Mouse (Mus musculus): Measurements from ENCODE around the gene Adgra3.

The Adgra3 gene

GRCm38 (mm10) chr5:50031288-50031687 lies 27.5 kb downstream of the Adgra3 start:
- no peak for DNase-seq

GRCm38 (mm10) chr5:50029662-50030061 lies 29.1 kb downstream of the Adgra3 start:
- no peak for DNase-seq

- DNase-seq: no peak
Measured at GRCm38 (mm10) chr5:50027561-50027960, 31.2 kb downstream of the Adgra3 start.

GRCm38 (mm10) chr5:50027001-50027400 lies 31.8 kb downstream of the Adgra3 start:
- DNase-seq: no peak

- no peak for DNase-seq
Measured at GRCm38 (mm10) chr5:50026148-50026547, 32.7 kb downstream of the Adgra3 start.

- DNase-seq: no peak
Measured at GRCm38 (mm10) chr5:50024097-50024496, 34.7 kb downstream of the Adgra3 start.

GRCm38 (mm10) chr5:50015987-50016587 lies 42.7 kb downstream of the Adgra3 start:
- no peak for DNase-seq

GRCm38 (mm10) chr5:50015147-50015697 lies 43.6 kb downstream of the Adgra3 start:
- no peak for DNase-seq

- no peak for DNase-seq
Measured at GRCm38 (mm10) chr5:50014658-50015057, 44.1 kb downstream of the Adgra3 start.

GRCm38 (mm10) chr5:50013965-50014364 lies 44.8 kb downstream of the Adgra3 start:
- no peak for DNase-seq

- DNase-seq: no peak
Measured at GRCm38 (mm10) chr5:50008841-50009240, 50.0 kb downstream of the Adgra3 start.

GRCm38 (mm10) chr5:50006915-50007658 lies 51.7 kb downstream of the Adgra3 start:
- DNase-seq: no peak

GRCm38 (mm10) chr5:50002269-50002668 lies 56.5 kb downstream of the Adgra3 start:
- no peak for DNase-seq

- no peak for DNase-seq
Measured at GRCm38 (mm10) chr5:49999764-50000163, 59.0 kb downstream of the Adgra3 start.

GRCm38 (mm10) chr5:49997019-49997418 lies 61.8 kb downstream of the Adgra3 start:
- DNase-seq: no peak

GRCm38 (mm10) chr5:49996457-49996856 lies 62.3 kb downstream of the Adgra3 start:
- peak; percentile 62 for DNase-seq

GRCm38 (mm10) chr5:49990737-49991323 lies 68.0 kb downstream of the Adgra3 start:
- DNase-seq: no peak

GRCm38 (mm10) chr5:49988015-49988798 lies 70.6 kb downstream of the Adgra3 start:
- peak; percentile 45 for DNase-seq

GRCm38 (mm10) chr5:49980727-49981126 lies 78.1 kb downstream of the Adgra3 start:
- DNase-seq: no peak

GRCm38 (mm10) chr5:49979246-49979645 lies 79.6 kb downstream of the Adgra3 start:
- DNase-seq: no peak

- DNase-seq: peak; percentile 62
Measured at GRCm38 (mm10) chr5:49975971-49976370, 82.8 kb downstream of the Adgra3 start.

- no peak for DNase-seq
Measured at GRCm38 (mm10) chr5:49974211-49974610, 84.6 kb downstream of the Adgra3 start.

- DNase-seq: no peak
Measured at GRCm38 (mm10) chr5:49969660-49970059, 89.1 kb downstream of the Adgra3 start.
